Mouse (Mus musculus) forelimb bud, embryonic 11.5 days (tissue): Measurements from ENCODE around the gene Tnnt2.

Experiments used
- DNase-seq: peaks from one replicate; pipeline ENCODE4 v3.0.0-alpha.2; 2012; ENCODE audit warnings: low read depth, low spot score

Tnnt2 gene

DNA sequence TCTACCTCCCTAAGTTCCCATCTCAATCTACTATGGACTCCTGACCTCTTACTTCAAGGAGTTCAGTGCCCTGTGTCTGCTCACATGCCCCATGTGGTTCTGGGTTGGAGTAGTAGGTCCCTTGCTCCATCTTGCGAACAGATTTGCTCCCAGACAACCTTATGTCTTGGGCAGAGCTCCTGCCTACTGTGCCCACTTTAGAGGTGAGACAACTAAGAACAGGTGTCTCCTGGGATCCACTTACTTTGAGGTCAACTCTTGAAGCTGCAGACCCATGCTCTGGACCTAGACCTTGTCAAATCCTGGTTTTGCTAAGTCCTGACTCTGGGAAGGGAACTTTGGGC, 19.2 kb downstream of the Tnnt2 start:
- no peak for DNase-seq

GRCm38 (mm10) chr1:135856070-135856469, 19.9 kb downstream of the Tnnt2 start:
- no peak for DNase-seq

- no peak for DNase-seq
These were observed 21.1 kb downstream of the Tnnt2 start for GRCm38 (mm10) chr1:135857137-135857775.

- DNase-seq: no peak
These were observed 22.4 kb downstream of the Tnnt2 start for GRCm38 (mm10) chr1:135858533-135858932.

DNA sequence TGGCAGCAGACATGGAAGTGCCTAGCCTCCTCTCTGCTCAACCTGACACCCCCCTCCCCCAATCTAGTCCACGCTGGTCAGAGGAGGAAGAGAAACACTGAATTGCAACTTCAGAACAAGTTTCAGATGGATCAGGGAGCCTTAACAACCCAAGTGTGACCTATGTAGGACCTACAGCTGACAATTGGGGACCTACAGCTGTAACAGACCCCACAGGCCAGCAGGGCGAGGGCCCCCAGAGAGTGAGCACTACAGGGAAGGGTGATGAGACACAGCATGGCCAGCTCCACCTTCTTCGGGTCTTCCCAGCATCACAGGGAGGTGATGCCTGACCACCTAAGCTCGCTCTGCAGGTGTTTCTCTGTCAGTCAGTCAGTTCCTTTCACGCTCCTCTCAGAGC, 24.9 kb downstream of the Tnnt2 start:
- DNase-seq: no peak

DNA sequence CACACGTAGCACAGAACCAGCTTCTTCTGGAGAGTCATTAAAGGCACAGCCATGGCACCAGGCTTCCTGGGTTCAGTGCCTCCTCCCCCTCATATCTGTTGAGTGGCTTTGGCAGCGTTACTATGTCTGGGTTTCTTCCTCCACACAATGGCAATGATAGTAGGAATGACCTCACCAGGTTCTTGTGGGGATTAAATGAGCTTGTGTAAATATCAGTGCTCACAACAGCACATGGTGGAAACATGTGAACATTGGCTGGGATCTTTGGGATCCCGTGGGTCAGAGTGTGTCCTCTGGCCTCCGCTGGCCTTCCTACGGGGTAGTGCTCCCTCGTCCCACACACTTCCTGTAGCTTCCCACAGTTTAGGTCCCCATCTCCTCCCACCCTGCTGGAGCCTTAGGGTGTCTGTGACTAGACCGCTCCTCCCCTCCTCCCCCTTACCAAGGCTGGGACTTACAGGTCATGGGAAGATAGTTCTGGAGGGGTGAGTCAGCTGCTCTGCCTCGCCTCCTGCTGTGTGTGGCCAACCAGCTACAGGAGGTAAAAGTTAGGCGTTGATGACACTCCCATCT, 25.9 kb downstream of the Tnnt2 start:
- DNase-seq: no peak

DNA sequence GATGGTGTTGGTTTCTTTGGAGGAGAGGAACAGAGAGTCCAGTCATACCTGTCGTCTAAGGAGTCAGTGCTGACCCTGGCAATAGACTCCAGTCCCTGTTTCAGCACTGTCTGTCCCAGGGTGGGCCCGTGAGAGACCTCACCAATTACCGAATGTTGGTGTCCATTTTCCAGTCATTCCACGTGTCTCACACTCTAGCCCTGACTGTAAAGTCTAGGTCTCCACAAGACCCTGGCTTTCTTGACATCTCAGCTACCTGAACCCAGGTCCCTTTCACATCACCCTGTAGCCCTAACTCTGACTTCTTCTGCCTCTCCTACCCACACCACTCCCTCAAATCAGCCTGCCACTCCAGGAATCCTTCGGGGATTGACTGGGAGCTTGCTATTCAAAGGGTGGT, 26.4 kb downstream of the Tnnt2 start:
- DNase-seq: no peak

DNA sequence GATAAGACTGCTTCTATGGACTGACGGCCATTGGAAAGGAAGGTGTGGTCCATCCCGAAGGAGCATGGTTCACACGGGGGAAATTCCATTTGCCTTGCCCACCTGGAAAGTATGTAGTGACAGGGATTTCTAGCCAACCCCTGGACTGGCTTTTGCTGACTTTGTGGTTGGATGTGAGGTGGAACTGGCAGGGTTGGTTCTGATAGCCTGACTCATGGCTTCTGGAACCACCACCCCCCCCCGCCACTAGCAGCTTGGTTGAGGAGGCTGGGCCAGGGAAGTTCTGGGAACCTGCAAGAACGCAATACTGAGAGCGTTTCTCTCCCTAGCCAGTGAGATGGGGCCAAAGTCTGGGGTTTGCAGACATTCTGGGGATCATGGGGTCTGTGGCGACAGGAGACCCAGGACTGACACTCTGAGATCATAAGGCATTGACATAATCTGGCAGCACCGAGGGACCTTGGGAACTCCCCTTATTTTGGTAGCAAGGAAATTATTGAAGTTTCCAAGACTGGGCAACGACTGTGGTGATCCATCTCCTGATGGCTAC, 27.7 kb downstream of the Tnnt2 start:
- no peak for DNase-seq

GRCm38 (mm10) chr1:135864830-135865229, 28.7 kb downstream of the Tnnt2 start:
- DNase-seq: no peak

- DNase-seq: peak; percentile 74
These were observed 29.5 kb downstream of the Tnnt2 start for GRCm38 (mm10) chr1:135865518-135866194.

- DNase-seq: no peak
These were observed 32.4 kb downstream of the Tnnt2 start for GRCm38 (mm10) chr1:135868570-135868969.

DNA sequence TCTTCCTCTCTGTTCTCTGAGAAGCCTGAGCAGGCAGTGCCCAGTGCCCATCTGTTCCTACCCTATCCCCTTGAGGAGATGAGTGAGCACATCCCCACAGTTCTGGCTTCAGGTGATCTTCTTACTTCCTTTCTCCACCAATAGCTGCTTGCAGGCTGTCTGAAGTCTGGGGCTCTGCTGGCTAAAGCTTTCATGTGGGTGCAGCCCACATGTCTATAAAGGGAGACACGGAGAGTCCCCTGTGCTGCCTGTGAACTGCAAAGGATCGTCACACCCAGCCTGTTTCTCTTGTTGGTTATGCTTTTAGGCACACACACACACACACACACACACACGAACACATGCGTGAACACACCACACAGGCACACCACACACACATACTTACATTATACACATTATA, 36.8 kb downstream of the Tnnt2 start:
- no peak for DNase-seq

GRCm38 (mm10) chr1:135877248-135877647, 41.1 kb downstream of the Tnnt2 start:
- DNase-seq: no peak

GRCm38 (mm10) chr1:135882385-135883109, 46.4 kb downstream of the Tnnt2 start:
- DNase-seq: peak; percentile 48

GRCm38 (mm10) chr1:135889461-135890185, 53.5 kb downstream of the Tnnt2 start:
- no peak for DNase-seq

GRCm38 (mm10) chr1:135891424-135892216, 55.5 kb downstream of the Tnnt2 start:
- DNase-seq: no peak

DNA sequence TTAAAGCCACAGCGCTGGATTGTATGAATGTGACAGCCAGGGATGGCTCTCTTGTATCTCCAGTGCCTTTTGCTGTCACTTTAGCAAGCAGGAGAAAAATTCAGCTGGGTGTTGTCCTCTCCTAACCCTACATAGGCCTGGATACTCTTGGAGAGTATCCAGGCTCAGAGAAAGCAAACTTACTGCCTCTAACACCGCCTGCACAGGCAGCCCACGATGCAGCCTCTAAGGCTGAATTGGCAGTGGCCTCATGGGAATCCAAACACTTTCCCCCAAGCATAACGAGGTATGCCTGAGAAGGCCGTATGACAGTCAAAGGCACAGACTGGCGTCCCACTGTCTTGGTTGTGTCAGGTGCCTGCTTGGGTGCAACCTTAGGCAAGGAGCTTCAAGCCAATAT, 56.1 kb downstream of the Tnnt2 start:
- DNase-seq: no peak

DNA sequence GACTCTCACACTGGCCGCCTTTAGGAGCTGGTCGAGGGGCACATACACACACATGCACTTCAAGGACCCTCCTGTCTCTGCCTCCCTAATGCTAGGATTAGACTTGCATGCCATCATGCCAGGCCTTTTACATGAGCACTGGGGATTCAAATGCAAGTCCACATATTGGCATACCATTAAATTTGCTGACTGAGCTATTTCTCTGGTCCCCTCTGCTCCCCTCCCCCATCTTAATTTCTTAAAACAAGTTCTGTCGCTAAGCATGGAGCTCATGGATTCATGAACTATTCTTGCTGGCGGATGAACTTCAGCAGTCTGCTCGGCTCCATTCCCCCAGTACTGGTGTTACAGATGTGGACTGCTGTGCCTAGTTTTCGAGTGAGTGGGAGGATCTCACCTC, 56.6 kb downstream of the Tnnt2 start:
- DNase-seq: no peak

DNA sequence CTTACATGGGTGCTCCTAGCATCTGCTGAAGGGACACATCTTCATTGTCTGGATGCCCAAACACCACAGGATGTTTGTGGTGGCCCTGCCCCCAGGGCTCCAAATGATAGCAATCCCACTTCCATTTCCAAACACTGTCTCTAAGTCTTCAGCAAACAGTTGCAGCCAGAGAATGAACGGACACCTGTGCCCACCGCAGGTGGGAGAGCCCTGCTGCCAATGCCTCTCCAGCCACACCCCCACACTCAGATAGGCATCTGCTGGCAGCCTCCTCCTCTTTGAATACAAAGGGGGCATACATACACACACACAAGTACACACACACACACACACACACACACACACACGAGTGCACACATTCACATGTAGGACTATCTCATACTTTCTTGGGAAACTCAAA, 57.2 kb downstream of the Tnnt2 start:
- no peak for DNase-seq

DNA sequence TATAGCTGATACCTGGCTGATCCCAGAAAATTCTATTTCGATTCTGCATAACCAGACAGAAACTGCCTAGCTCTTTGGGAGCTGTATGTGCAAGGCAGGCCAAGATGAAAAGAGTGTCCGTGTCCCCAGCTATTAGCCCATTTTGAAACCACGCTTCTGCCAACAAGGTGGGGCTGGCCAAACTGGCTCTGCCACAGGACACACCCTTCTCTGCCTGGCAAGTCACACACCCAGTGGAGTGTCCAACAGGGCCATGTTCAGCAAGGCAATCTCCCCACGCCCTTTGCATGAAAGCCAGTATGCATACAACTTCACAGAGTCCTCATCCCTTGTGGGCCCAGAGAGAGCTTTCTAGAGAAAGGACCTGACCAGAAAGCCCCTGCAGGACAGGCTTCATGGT, 59.2 kb downstream of the Tnnt2 start:
- no peak for DNase-seq

DNA sequence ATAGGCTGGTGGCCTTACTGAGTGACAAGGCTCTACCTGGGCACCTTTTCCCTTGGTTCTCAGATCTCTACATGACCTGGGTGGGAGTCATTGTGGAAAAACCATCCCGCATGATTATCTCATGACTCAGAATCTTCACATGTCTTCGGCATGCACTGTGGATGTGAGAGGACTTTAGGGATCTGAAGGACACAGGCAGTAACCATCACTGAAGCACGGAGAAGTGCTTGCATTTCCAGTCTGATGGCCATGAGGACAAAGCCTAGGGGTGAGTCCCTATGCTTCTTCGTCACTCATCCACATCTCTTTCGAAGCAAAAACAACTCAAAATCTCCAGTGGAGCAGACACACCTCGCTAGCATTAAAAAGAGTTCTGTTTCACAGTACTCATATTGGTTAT, 63.1 kb downstream of the Tnnt2 start:
- no peak for DNase-seq
